Mouse (Mus musculus) MN1 (cell line): Measurements from ENCODE around the gene Gli3.

Experiments used
- DNase-seq: peaks from one replicate; pipeline ENCODE4 v3.0.0-alpha.2; 2016; ENCODE audit warnings: low spot score

Gli3 gene

DNA sequence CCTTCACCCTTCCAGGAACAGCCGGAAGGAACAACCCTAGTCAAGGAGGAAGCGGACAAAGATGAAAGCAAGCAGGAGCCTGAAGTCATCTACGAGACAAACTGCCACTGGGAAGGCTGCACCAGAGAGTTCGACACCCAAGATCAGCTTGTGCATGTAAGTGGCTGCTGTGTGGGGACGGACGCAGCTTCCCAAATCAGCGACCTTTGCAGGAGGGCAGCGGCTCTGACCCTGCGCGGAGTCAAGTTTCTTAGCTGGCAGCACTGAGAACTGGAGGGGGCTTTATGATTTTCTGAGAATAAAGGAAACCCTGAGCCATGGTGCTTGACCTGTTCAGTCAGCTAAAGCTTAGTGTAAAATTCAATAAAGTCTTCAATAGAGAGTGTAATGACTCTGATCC lies 199.3 kb downstream of the Gli3 start:
- DNase-seq: no peak

DNA sequence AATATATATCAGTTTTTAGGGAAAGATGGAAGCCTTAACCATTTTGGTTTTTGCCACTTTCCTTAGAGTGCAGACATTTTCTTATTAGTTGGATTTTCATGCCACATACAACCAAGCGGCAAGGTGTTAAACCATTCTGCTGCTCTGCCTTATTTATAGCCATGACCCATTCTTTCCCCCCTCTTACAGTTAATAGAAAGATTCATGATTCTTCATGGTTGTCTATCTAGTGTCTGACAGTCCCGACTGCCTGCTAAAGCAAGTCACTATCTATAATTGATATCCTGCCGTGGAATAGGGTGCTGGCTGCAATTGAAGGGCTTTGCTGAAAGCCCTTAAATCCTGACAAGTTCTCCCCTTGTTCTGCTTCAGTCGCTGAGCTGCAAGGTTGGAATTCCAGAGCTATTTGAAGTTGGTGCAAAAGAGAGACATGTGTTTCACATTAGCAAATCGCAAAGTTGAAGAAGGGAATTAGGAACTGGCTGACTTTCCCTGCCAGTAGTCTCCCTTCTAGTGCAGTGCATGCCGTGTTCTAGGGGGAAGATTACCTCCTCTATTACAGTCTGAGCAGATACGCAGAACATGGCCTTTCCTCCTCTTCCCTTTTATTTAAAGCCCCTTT lies 201.7 kb downstream of the Gli3 start:
- DNase-seq: no peak

DNA sequence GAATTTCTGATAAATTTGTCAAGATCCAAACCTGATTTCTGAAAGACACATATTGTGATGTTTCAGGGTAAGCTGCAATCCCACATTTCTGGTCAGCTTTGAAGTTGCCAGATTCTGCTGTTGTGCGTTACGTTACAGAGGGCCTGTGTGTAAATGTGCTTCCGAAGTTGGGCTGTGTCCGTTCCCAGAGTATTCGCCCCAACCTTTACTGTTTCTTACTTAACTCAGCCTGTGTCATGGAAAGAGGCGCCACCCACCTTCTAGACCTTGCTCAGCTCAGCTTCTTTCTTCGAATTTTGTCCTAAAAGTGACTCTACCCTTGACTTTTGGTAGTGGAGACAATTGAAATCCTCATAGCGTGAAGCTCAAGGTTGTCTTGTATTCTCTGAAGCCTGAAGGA lies 202.5 kb downstream of the Gli3 start:
- no peak for DNase-seq

DNA sequence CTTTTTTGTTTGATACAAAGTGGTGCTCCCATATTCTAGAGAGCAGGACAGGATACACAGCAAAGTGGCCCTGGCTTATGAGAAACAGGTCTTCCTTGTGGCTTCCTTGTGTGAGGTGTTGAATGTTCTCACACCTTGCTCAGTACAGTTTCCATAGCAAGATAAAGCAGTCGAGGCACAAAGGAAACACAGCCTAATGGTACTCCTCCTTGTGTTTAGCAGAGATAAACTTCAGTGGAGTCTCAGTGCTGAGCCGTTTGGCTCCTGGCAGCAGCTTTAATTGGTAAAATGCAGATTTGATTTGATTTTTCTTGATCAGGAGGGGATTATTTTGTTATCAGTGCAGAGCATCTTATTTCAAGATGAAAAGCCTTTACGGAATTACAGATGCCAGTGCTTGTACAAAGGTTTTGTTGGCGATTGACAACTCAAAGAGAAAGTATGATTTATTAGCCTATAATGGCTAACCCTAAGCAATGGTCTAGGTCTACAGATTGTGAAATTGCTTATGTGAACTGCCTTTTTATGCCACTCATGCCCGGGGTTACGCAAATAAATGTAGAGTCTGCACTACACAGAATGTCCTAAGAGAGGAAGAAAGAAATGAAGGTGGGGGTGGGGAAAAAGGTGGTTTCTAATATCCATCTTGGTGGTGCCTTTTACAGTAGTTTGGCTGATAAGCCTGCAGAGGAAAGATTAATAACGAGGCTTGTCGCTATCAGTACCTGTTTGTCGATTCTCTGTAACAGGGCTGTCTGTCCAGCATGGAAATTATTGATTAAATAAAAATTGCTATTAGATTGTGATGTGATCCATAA lies 207.3 kb downstream of the Gli3 start:
- no peak for DNase-seq

DNA sequence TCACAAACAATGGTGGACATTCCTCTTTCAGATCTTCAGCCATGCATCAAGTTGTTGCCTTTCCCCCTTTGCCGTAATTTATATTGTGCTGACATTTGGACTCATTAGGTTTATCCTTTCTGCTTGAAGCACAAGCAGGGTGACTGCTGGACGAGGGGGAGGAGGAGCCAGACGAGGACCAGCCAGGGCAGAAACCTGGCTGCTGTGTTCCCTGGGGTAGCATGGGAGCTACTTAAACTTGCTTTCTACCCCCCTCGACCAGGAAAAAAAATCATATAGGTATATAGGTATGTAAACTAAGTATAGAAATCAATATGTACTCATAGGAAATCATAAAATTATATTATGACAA lies 207.9 kb downstream of the Gli3 start:
- DNase-seq: no peak

DNA sequence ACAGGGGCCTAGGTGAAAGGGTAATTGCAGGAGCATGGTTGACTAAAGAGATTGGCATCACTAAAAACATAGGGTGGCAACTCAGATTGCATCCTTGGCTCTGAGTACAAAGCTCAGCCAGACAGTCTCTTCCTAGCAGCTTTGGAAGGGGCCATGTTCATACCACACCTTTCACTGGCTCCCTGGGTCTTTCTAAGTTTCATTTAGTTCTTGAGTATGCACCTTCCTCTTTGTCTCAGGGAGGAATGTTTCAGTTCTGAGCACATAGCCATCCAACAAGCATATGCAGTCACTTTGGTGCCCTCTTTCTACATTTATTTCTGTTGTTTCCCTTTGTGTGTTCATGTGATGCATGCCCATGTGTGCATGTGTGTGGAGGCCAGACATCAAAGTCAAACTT lies 212.4 kb downstream of the Gli3 start:
- no peak for DNase-seq

DNA sequence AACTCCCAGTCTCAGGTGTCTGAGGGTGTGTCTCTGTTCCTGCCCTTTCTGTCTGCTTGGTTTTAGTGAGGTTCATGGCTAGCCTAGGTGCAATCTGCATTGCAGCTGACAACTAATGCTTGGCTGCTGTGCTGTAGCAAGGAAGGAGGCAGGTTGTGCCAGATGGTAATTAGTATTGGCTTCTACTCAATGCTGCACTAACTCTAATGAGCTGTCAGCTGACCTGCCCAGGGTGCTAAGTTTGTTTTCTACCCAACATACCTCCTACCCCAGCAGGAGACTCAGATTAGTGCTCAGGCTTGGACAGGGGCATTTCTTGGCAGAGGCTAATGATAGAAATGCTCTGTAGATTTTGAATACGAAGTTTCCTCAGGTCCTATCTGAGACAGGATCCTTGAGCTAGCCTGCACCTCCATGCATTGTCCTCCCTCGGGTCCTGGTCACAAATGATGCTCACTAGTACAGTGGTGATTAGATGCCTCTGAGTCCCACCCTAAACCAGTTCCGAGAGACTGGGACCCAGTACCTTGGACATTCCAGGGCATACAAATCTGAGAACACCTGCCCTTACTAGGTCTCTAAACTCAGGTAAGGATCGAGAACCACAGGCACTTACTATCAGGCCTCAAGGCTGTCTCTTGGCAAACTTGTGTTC lies 214.2 kb downstream of the Gli3 start:
- no peak for DNase-seq

DNA sequence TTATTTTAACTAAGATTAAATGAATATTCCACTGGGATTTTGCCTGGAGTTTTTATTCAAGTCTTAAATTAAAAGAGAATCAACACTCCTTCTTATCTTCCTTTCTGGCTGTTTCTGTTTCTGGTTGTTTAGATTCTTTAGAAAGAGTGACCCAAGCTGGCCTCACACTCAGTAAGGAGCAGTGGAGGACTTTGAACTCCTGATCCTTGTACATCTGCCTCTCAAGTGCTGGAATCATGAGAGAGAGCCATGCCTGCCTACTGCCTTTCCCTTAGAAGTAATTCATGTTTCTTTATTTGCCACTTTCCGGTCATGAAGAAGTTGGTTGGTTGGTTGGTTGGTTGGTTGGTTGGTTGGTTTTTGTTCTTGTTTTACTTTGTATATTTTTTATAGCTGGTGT lies 218.5 kb downstream of the Gli3 start:
- no peak for DNase-seq

DNA sequence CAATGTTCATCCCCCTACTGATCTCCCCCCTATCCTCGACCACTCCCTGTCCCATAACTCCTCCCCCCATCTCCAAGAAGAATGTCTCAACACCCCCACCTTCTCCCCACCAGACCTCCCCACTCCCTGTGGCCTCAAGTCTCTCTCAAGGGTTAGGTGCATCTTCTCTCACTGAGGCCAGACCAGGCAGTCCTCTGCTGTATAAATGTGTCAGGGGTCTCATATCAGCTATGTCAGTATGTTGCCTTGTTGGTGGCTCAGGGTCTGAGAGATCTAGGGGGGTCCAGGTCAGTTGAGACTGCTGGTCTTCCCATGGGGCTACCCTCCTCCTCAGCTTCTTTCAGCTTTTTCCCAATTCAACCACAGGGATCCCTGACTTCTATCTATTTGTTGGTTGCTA lies 220.0 kb downstream of the Gli3 start:
- no peak for DNase-seq

DNA sequence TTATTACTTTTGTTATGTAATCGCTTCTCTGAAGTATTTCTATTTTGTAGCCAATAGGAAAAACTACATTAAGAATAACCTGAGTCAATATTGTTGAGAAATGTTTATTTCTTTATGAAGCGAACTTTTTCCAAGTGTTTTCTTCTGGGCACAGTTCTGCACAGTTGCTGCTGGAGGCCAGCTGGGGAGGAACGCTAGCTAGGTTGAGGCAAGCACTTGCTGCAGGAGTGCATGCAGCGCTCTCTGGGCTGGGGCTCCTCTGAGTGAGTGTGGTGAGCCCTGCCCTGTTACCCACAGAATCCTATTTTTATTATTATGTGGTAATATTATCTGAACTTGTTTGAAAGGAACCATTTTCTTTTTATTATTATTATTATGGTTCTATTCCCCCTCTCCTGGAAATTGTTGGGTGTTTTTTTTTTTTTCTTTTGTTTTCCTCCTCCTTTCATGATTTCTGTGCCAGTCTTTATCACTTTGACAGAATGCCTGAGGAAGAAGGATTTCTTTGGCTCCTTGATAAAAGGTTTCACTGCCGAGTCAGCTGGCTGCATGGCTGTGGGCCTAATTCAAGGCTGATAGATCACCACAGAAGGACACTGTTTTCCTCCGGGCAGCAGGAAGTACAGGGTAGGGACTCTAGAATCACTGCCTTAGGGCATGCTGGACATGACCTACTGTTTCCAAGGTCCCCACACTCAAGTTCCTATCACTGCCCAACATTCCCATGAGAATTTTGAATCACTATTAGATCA lies 225.2 kb downstream of the Gli3 start:
- no peak for DNase-seq

DNA sequence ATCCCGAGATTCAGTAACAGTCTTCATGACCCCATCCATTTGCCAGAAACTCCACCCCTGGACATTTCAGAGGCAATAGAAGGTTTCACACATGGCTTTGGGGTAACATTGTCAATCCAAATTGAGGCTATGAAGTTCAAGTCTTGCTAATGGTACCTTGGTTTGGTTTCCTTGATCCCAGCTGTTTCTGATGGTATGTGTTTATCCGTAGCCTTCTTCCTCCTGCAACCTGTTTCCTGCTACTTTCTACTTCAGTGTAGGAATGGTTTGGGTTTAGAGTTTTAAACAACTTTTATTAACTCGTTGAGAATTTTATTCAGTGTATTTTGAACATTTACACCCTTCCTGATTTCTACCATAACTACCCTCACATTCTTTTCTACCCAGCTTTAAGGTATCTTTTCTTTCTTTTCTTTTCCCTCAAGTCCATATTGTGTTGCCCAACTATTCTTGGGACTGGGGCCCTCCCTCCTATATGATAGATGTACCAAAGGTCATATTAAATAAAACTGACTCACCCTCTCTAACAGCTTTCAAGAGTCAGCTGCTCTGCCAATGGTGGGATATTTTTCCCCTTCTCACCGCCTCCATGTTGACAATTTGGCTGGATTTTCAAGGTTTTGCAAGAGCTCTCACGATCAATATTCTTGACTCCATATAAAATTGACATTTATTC lies 225.9 kb downstream of the Gli3 start:
- no peak for DNase-seq

DNA sequence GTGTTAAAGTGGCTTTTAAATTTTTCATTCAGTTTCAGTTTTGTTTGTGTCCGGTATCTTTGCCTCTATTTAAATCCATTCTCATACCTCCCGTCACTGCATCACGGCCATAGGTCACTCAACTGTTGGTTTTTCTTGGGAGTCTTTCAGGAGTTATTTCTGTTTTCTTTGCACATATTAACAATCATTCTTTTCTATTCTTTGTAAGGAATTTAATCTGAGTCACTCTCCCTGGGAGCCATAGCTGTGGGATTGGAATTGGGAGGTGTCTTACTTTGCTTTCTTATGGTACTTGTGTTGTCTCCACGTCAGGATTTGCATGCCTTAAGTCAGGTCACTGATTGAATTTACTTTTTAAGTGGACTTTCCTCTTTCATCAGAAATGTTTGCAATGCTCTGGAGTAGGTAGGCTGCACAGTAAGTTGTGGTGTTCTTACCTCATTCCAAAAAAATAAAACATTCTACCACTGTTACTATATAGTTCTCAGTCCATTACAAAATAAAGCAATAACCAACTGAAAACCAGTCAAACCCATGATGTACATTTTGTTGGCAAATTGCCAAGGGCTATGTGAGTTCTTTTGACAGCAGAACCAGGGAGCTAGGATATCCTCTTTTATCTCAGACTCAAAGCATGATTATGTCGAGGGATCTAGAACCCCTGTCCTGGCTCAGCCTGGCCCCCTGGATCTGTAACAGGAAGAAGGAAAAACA lies 228.9 kb downstream of the Gli3 start:
- DNase-seq: no peak

DNA sequence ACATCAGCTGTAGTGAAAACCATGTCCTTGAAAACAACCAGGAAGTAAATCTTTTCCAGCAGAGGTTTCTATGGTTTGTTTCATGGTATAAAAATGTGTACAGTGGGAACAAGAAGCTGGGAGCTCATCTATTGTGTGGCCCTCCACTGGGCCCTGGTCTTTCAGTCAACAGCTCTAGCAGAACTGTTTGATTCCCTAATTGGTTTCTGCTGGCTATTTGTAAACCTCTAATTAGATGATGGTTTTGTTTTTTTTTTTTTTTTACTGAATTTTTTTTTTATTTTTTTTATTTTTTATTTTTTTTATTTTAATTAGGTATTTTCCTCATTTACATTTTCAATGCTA lies 229.4 kb downstream of the Gli3 start:
- DNase-seq: no peak

DNA sequence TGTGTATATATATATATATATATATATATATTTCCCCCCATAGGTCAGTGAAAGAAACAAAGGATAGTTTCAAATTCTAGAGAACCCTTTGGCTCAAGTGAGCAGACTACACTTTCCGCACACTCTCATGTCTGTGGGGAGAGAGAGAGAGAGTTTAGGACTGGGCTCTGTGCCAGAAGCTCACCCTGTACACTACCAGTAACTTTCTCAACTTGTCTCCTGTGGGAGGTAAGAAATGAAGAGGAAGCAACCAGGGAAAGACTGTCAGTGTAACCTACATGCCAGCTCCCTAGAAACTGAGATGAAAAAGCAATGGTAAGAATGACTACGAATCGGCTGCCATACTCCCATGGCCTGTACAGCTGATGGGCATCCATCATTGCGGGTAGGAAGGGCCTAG lies 235.2 kb downstream of the Gli3 start:
- no peak for DNase-seq

DNA sequence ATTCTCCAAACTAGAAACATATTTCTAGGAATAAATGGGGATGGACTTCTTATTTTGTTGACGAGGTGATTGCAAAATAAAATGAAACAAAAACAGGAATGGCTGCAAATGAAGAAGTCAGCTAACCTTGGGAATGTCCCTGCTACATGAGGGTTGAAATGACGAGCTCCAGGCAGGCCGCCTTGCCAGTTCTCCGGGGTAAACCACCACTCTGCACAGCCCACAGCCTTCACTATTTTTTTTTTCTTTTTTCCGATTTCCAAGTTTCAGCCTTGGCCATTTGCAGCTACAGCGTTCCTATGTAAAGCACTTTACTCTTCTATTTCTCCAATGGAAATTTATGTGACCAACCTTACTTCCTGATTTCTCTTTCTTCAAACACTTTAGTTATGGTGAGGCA lies 236.1 kb downstream of the Gli3 start:
- no peak for DNase-seq

DNA sequence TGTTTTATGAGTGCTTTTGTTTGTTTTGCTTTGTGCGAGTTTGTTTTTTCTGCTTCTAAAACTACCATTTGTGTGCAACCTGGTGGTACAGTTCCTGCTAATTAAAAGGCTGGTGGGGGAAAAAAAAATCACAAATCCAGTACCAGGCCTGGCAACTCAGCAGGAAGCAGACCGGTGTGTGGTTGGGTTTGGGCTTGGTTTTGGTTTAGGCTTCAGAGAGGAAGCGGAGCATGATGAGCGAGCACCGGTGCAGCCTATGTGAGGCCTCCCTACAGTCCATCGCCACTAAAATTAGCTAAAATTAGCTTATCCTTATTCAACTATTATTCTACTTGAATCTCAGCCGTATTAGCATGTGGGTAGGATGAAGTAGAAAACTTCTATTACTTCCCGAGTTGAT lies 241.6 kb downstream of the Gli3 start:
- DNase-seq: no peak

DNA sequence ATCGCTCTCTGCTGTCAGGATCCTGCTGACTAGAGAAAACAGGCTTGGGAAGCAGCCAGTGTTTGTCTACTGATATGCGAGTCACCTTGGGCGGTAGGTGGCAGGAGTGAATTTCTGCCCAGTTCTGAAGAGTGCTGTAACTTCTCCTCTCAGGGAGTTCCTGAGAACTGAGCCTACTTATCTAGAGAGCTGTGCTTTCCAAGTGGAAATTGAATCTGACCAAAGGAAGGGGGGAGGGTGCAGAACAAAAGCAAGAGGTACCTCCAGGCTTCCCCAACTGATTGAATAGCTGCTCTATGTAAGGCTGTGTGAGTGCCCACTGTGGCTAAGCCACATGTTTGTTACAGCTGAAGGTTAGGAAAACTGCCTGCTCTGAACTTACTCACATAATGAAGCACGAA lies 244.4 kb downstream of the Gli3 start:
- DNase-seq: no peak

DNA sequence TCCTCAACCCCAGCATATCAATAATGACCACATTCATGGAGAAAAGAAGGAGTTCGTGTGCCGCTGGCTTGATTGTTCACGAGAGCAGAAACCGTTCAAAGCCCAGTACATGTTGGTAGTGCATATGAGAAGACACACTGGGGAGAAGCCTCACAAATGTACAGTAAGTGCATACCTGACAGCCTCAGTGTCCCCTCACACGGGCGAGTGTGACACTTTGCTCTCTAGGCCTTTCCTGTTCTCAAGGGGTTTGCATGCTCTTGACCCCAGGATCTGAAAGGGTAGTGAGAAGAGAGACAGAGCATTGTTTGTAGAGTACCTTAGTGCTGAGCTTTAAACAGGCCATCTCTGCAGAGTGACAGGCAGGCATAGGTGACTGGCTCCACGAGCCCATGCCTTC lies 250.5 kb downstream of the Gli3 start:
- DNase-seq: no peak

DNA sequence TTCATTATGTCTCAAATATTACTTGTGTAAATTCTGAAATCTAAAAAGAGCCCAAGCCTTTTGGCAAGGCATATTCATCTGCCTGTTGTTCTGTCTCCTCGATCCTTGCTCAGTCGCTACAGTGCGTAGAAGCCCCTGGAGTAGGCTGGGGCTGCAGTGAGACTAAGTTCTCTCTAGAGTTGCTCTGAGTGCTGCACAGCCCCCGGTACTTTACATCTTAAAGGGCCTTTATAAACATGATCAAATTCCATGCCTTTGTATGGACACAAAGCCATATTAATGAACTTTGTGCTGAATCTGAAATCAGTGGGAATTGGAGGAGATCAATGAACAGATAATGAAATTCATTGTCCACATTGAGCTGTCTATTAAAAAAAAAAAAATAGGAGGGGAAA lies 251.3 kb downstream of the Gli3 start:
- DNase-seq: no peak

DNA sequence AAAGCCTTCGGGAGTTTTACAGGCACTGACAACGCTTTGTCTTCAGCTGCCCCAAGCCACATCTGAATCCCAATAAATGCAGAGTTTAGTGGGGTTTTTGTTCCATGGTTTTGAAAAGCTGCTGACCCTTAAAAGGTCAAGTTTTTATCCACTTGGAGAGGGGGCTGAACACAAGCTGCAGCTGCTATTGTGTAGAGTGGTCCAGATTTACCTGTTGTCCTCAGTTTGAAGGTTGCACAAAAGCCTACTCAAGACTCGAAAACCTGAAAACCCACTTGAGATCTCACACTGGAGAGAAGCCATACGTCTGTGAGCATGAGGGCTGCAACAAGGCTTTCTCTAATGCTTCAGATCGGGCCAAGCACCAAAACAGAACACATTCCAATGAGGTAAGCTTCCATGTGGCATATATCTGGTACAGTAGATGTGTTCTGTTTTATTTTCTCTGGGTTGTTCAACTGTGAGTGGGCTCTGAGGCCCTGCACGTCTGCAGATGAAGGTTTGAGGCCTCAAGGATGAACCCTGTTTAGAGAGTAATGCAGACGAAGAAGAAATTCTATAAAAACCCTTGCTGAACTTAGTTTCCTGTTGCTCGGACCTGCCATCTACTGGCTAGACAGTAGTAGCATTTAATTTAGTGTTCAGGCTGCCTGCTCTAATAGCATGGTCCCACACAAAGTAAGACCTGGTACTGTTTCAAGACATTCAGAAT lies 251.8 kb downstream of the Gli3 start:
- DNase-seq: no peak

DNA sequence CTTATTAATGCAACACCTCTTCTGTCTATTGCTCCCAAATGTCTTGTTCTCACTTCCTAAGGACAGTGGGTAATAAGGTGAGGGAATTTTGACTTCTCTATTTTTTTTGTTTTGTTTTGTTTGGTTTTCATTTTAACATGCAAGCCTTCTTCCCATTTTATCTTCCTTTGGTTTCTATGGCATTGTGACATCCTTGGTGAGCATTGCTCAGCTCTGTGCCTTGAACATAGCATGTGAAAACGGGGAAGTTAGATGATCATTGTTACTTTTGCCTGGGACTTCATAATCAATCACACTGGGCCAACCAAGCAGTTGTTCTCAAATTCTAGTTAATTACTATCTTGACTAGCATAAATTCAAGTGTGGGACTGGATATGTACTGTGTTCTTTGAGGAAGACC lies 258.4 kb downstream of the Gli3 start:
- no peak for DNase-seq
